Mouse (Mus musculus) myocyte (in vitro differentiated cells): ENCODE data around the gene Smyd4.

Experiments used
- E2F4 ChIP-seq: IDR thresholded peaks from one replicate; pipeline ENCODE4 v1.6.1; 2011; ENCODE audit warnings: mild to moderate bottlenecking, control low read depth, moderate library complexity; ENCODE audit not compliant: insufficient read depth
- MAX ChIP-seq: IDR thresholded peaks from one replicate; pipeline ENCODE4 v1.6.1; 2011; ENCODE audit warnings: low read depth, mild to moderate bottlenecking, control low read depth
- MYOD1 ChIP-seq, 3 experiments: IDR thresholded peaks; one replicate each; pipeline ENCODE4 v1.6.1; 2011; ENCODE audit warnings: control low read depth in 2 of 3, low read depth in 2 of 3, mild to moderate bottlenecking in 2 of 3, moderate library complexity in 1 of 3; ENCODE audit not compliant: insufficient read length in 2 of 3, control insufficient read depth in 1 of 3
- MYOG ChIP-seq, 3 experiments: IDR thresholded peaks; one replicate each; pipeline ENCODE4 v1.6.1; 2011; ENCODE audit warnings: control low read depth in 2 of 3, low read depth in 2 of 3, mild to moderate bottlenecking in 2 of 3; ENCODE audit not compliant: insufficient read length in 2 of 3, control insufficient read depth in 1 of 3, insufficient read depth in 1 of 3
- POLR2A ChIP-seq: IDR thresholded peaks from one replicate; pipeline ENCODE4 v1.6.1; 2011; ENCODE audit warnings: low read depth, mild to moderate bottlenecking, control low read depth, moderate library complexity; ENCODE audit not compliant: insufficient read length
- TCF12 ChIP-seq: IDR thresholded peaks from one replicate; pipeline ENCODE4 v1.6.1; 2011; ENCODE audit warnings: mild to moderate bottlenecking, control low read depth; ENCODE audit not compliant: poor library complexity, insufficient read depth, severe bottlenecking

GRCm38 (mm10) chr11:75304797-75305196, 43.4 kb upstream of the Smyd4 start:
- TF ChIP-seq POLR2A (no peak), TCF12 (no peak), E2F4 (no peak), MYOD1 (IDR thresholded peaks at IDR 0.05; ENCODE audit: control insufficient read depth in 1 of 3, insufficient read length in 2 of 3, low read depth in 2 of 3) (no peak), MYOG (IDR thresholded peaks at IDR 0.05; ENCODE audit: control insufficient read depth in 1 of 3, insufficient read depth in 1 of 3, insufficient read length in 2 of 3, low read depth in 2 of 3) (no peak), MAX (no peak)
